Mouse (Mus musculus) neural tube, embryonic 11.5 days (tissue): ENCODE measurements around the gene Krt13. TPM values are rescaled to one million over a fixed set of nuclear protein-coding genes. Genes with fewer than 3 reads are reported as not detected.

Experiments
- ATAC-seq: fragments of 200-750 bp; cut with Nextera tagmentation; 2 replicates; pipeline ENCODE4 v1.8.0; 2017; ENCODE audit warnings: moderate number of reproducible peaks, mild to moderate bottlenecking, moderate TSS enrichment, moderate library complexity; ENCODE audit not compliant: insufficient read depth, low FRiP score, low TSS enrichment
- DNase-seq: peaks from one replicate; pipeline ENCODE4 v3.0.0-alpha.2; 2015; ENCODE audit warnings: low spot score
- H3K27ac ChIP-seq: fragments of 300-500 bp; sonication (generic); 2 replicates; pipeline ENCODE4 v1.5.1; 2014; ENCODE audit warnings: low read depth, mild to moderate bottlenecking, low read length
- H3K27me3 ChIP-seq: fragments of 300-500 bp; sonication (generic); 2 replicates; pipeline ENCODE4 v1.6.1; 2014; ENCODE audit warnings: mild to moderate bottlenecking, low read length, mixed read lengths; ENCODE audit not compliant: control insufficient read depth, insufficient read depth
- H3K36me3 ChIP-seq: fragments of 300-500 bp; sonication (generic); 2 replicates; pipeline ENCODE4 v1.6.1; 2014; ENCODE audit warnings: mild to moderate bottlenecking, low read length, moderate library complexity, mixed read lengths; ENCODE audit not compliant: control insufficient read depth, insufficient read depth
- H3K4me1 ChIP-seq: fragments of 300-500 bp; sonication (generic); 2 replicates; pipeline ENCODE4 v1.6.1; 2014; ENCODE audit warnings: low read length, mixed read lengths; ENCODE audit not compliant: control insufficient read depth, insufficient read depth
- H3K4me2 ChIP-seq: fragments of 300-500 bp; sonication (generic); 2 replicates; pipeline ENCODE4 v1.6.1; 2014; ENCODE audit warnings: low read depth, mild to moderate bottlenecking, moderate library complexity
- H3K4me3 ChIP-seq: fragments of 300-500 bp; sonication (generic); 2 replicates; pipeline ENCODE4 v1.5.1; 2014; ENCODE audit warnings: low read depth, low read length
- H3K9ac ChIP-seq: fragments of 300-500 bp; sonication (generic); 2 replicates; pipeline ENCODE4 v1.6.1; 2014; ENCODE audit warnings: mild to moderate bottlenecking, low read length
- H3K9me3 ChIP-seq: fragments of 300-500 bp; sonication (generic); 2 replicates; pipeline ENCODE4 v1.6.1; 2016; ENCODE audit warnings: low read length; ENCODE audit not compliant: control insufficient read depth
- WGBS: fragments of 180-500 bp; shearing (Covaris S2); extraction: QIAGEN DNeasy Blood & Tissue Kit; methylation state at CpG from one replicate; pipeline ENCODE4 v1.1.7; 2014; 5-methylcytosine and 5-hydroxymethylcytosine counted together
- polyA plus RNA-seq: library from polyadenylated mRNA; unstranded; fragments of >200 nt; fragmentation: Nextera tagmentation; extraction: Ambion mirVana; gene quantifications from 2 replicates; pipeline ENCODE4 v1.2.1, GENCODE M21; 2014

The Krt13 gene
- polyA plus RNA-seq, 1 experiment from 2014 or later, result not detected

DNA sequence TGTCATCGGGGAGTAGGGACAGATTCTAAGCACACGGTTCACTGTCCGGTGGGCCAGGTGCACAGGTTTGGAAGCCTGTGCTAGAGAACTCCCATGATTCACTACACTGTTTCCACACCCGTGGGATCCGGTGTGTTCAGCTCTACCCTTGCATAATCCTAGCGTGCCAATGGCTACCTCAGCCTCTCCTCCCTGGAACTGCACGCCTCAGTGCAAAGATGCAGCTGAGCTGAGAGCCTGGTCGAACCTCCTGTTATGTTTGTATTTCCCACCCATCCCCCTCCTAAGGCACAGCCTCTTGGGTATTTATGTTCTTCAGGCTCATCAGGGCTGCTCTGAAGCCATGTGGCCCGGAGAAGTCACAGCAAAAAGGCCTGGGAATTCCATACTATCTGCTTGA, 23.5 kb downstream of the Krt13 start:
- ATAC-seq, result no peak
- no peak for DNase-seq
- 63% methylated on average over 9 of the region's 9 CpGs for WGBS
- Histone ChIP-seq H3K36me3 (no peaks in the 10 kb centered on the region), H3K27ac (no peak overlapping the region), H3K4me3 (no peak overlapping the region), H3K9ac (no peak overlapping the region), H3K4me2 (no peak overlapping the region), H3K4me1 (no peaks in the 10 kb centered on the region), H3K9me3 (no peaks in the 10 kb centered on the region), H3K27me3 (no peaks in the 10 kb centered on the region)

DNA sequence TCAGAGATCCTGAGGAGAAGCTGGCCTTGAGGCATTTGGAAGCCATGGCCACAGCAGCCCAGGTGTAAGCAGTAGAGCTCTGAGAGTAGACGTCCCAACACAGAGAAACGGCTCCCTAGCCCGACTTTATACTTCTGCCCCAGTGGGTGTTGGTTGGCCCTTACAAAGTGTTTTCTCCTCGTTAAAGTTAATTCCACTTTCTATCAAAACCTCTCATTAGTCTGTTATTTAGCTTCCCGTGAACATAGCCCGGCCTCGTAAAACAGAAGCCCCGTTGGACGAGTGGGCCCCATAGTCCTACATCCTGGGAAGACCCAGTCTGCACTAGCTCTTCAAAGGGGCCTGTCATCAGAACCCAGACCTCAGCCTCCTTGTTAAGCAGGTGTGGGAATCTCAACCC, 25.2 kb downstream of the Krt13 start, which contains the start of gene Krt35:
TSS of gene Krt35 (minus strand) at position 101 of the 400 bp plus-strand sequence.
- Histone ChIP-seq H3K9me3 (no peaks in the 10 kb centered on the region), H3K27me3 (no peaks in the 10 kb centered on the region), H3K36me3 (no peaks in the 10 kb centered on the region), H3K9ac (no peak within 1 kb of the TSS), H3K4me2 (no peak within 1 kb of the TSS), H3K27ac (no peak within 1 kb of the TSS), H3K4me1 (no peaks in the 10 kb centered on the region), H3K4me3 (no peak within 1 kb of the TSS)
- DNase-seq, result no peak
- ATAC-seq, result no peak
- 80% methylated on average over 9 of the region's 9 CpGs for WGBS

DNA sequence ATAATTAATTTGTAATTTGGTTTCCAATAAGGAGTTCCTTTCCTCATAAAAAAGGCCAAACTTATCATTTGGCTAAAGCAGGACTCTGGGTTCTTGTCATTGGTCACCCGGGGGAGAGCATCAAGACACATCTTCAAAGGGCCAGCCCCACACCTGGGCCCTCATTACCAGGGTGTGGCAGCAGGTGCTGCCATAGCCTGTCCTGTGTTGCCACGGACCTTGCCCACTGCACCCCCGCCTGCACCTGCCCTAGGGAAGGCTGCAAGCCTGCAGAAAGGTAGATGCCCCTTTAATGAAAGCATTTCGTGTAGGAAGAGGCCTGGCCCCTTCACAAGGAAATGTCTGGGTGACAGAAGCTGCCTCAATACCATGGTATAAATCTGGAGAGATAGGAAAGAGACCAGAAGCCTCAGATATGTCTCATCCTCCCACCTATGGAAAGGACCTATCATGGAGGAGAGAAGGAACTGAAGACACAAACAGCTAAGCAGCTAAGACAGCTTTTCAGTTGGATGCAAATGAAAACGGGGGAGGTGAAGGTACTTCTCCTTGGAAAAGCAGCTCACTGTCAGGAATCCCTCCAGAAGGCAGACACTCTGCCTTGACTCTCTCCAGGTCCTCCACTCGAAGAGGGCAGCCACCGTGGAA, 32.9 kb downstream of the Krt13 start:
- no peak for ATAC-seq
- 71% methylated on average over 7 of the region's 7 CpGs for WGBS
- no peaks in the 10 kb centered on the region for H3K9me3 ChIP-seq
- no peak overlapping the region for H3K27ac ChIP-seq
- no peak for DNase-seq
- H3K4me3 ChIP-seq, result no peak overlapping the region
- no peaks in the 10 kb centered on the region for H3K27me3 ChIP-seq
- no peaks in the 10 kb centered on the region for H3K4me1 ChIP-seq
- H3K4me2 ChIP-seq, result no peak overlapping the region
- H3K9ac ChIP-seq, result no peak overlapping the region
- H3K36me3 ChIP-seq, result no peaks in the 10 kb centered on the region

DNA sequence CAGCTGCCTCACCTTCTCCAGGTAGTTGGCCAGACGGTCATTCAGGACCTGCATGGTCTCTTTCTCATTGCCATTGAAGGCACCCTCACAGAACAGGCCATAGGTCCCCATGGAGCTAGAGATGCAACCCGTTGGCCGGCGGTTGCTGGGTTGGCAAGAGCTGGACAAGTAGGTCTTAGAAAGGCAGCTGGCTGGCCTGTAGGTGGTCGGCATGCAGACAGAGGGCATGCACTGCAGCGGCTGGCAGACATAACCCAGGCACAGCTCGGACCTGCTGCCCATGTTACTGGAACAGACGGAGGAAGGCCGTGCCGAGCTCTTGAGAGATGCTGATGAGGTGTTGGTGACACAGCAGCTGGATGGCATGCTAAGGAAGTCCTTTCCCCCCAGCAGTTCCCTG, 33.5 kb downstream of the Krt13 start, which contains the start of gene Krt32:
TSS of gene Krt32 (minus strand) at position 366 of the 400 bp plus-strand sequence.
- H3K36me3 ChIP-seq, result no peaks in the 10 kb centered on the region
- no peak within 1 kb of the TSS for H3K27ac ChIP-seq
- no peaks in the 10 kb centered on the region for H3K4me1 ChIP-seq
- H3K4me2 ChIP-seq, result no peak within 1 kb of the TSS
- 91% methylated on average over 10 of the region's 10 CpGs for WGBS
- no peak within 1 kb of the TSS for H3K4me3 ChIP-seq
- no peaks in the 10 kb centered on the region for H3K9me3 ChIP-seq
- no peak within 1 kb of the TSS for H3K9ac ChIP-seq
- ATAC-seq (no peak), DNase-seq (no peak)
- no peaks in the 10 kb centered on the region for H3K27me3 ChIP-seq

DNA sequence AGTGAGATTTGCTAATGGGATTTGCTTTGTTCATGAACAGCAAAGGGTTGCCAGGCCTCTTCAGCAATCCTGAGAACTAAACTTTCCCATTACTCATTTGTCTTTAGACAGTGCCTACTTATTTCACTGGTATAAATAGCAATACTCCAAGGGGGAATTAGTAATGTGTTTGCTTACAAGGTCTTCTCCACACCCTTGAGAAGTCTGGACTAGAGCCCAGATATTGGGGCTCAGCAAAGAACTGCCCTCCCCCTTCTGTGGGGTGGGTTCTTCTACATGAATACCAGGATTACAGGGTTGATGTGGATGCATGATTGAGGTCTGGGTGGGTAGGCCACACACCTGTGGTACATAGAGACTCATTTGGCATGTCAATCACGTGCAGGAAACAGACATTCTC, 47.5 kb downstream of the Krt13 start:
- Histone ChIP-seq H3K27me3 (no peaks in the 10 kb centered on the region), H3K9ac (no peak overlapping the region), H3K4me1 (no peaks in the 10 kb centered on the region), H3K4me2 (no peak overlapping the region), H3K36me3 (no peaks in the 10 kb centered on the region), H3K4me3 (no peak overlapping the region), H3K9me3 (no peaks in the 10 kb centered on the region), H3K27ac (no peak overlapping the region)
- 57% methylated on average over 1 of the region's 1 CpGs for WGBS
- no peak for ATAC-seq
- DNase-seq, result no peak

Other genes starting within 250 kb of the Krt13 start
- gene Krtap9-1, start 248.2 kb downstream of the Krt13 start, polyA plus RNA-seq, result not detected in 2 replicates
- 0.23 TPM in 1 of 2 replicates, not detected in the other for gene Gm11567, start 242.4 kb downstream of the Krt13 start, polyA plus RNA-seq
- not detected in 2 replicates for gene Krtap31-1, start 213.6 kb downstream of the Krt13 start, polyA plus RNA-seq
- gene Gm11565, start 206.8 kb downstream of the Krt13 start, polyA plus RNA-seq, result not detected in 2 replicates
- not detected in 2 replicates for gene Krtap31-2, start 185.3 kb downstream of the Krt13 start, polyA plus RNA-seq
- gene Krtap9-5, start 173.1 kb downstream of the Krt13 start, polyA plus RNA-seq, result not detected in 2 replicates
- gene Krtap29-1, start 142.5 kb downstream of the Krt13 start, polyA plus RNA-seq, result not detected in 2 replicates
- 0.20 TPM in 1 of 2 replicates, not detected in the other for gene Krtap16-1, start 135.0 kb downstream of the Krt13 start, polyA plus RNA-seq
- gene Krtap17-1, start 127.6 kb downstream of the Krt13 start, polyA plus RNA-seq, result not detected in 2 replicates
- gene Krt33a, start 105.4 kb downstream of the Krt13 start, polyA plus RNA-seq, result not detected in 2 replicates
- not detected in 2 replicates for gene Krt33b, start 91.7 kb downstream of the Krt13 start, polyA plus RNA-seq
- not detected in 2 replicates for gene Krt34, start 80.0 kb downstream of the Krt13 start, polyA plus RNA-seq
- gene Krt31, start 71.0 kb downstream of the Krt13 start, polyA plus RNA-seq, result not detected in 2 replicates
- not detected in 2 replicates for gene Krt32, start 33.3 kb downstream of the Krt13 start, polyA plus RNA-seq
- gene Krt35, start 25.3 kb downstream of the Krt13 start, polyA plus RNA-seq, result not detected in 2 replicates
- gene Krt36, start 15.9 kb downstream of the Krt13 start, polyA plus RNA-seq, result not detected in 2 replicates
- 2.7 and 3.3 TPM in 2 replicates for gene Krt15, start 14.4 kb upstream of the Krt13 start, polyA plus RNA-seq
- 6.4 and 6.6 TPM in 2 replicates for gene Krt19, start 27.1 kb upstream of the Krt13 start, polyA plus RNA-seq
- not detected in 2 replicates for gene Krt9, start 71.7 kb upstream of the Krt13 start, polyA plus RNA-seq
- gene Krt14, start 86.0 kb upstream of the Krt13 start, polyA plus RNA-seq, result 7.7 and 7.9 TPM in 2 replicates
- gene Krt16, start 127.3 kb upstream of the Krt13 start, polyA plus RNA-seq, result not detected in 2 replicates
- gene Krt17, start 139.5 kb upstream of the Krt13 start, polyA plus RNA-seq, result 0.88 and 1.1 TPM in 2 replicates
- gene Krt42, start 148.3 kb upstream of the Krt13 start, polyA plus RNA-seq, result not detected in 2 replicates
- gene Eif1, start 198.3 kb upstream of the Krt13 start, polyA plus RNA-seq, result 1,679 and 1,757 TPM in 2 replicates
- not detected in 2 replicates for gene Gast, start 212.8 kb upstream of the Krt13 start, polyA plus RNA-seq
- gene Hap1, start 234.6 kb upstream of the Krt13 start, polyA plus RNA-seq, result 10.4 and 10.6 TPM in 2 replicates